Mouse (Mus musculus): ENCODE data around the gene Cd300ld4. TPM values are rescaled to one million over a fixed set of nuclear protein-coding genes. Genes with fewer than 3 reads are reported as not detected.
"Not testable (repeated sequence)": the region's sequence is repeated elsewhere in the genome, so short reads cannot be mapped to it uniquely, and the experiment has no call there.

Cd300ld4 gene
- not detected in 2 replicates for polyA plus RNA-seq (2012)

- not testable (repeated sequence) for H3K4me1 ChIP-seq (ENCODE audit: control insufficient read depth)
These were observed at the start of gene Cd300ld4 for GRCm38 (mm10) chr11:115026912-115027311. Gene Cd300ld4, minus strand, starts transcription at chr11:115027012.

DNA sequence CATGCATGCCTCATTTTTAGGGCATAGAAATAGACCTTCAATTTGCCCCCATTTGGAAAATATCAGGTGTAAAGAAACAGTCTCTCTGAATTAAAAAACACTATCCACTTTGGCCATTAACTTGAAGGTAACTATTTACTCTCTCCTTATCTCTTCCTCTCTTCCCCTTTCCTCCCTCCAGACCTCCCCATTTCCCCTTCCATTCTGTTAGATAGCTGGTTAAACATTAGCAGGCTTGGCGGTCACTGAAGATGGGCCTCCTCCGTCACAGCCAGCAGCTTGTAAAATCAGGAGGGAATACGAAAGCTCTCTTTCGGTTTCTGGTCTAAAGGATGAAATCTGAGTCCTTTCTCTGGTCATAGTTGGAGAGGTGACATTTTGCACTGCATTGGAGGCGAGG, 49.0 kb upstream of the Cd300ld4 start:
- H3K4me1 ChIP-seq (ENCODE audit: control insufficient read depth): no peaks in the 10 kb centered on the region
- no peaks in the 10 kb centered on the region for H3K9me3 ChIP-seq (ENCODE audit: control insufficient read depth, low read length)
- H3K27me3 ChIP-seq (ENCODE audit: control insufficient read depth): peaks cover 3% of the 10 kb centered on the region
- no peaks in the 10 kb centered on the region for H3K36me3 ChIP-seq (ENCODE audit: control insufficient read depth)
- H3K4me3 ChIP-seq (replicated peaks): no peak overlapping the region
- no peak for TF ChIP-seq TAL1 (IDR thresholded peaks at IDR 0.05; ENCODE audit: low read length)
- no peak for TF ChIP-seq GATA1 (IDR thresholded peaks at IDR 0.05; ENCODE audit: low read length)

More at GRCm38 (mm10) chr11:115026912-115027311, at the start of gene Cd300ld4:
- H3K4me3 ChIP-seq (replicated peaks); H3K9me3 ChIP-seq (ENCODE audit: control insufficient read depth, low read length); H3K27me3 ChIP-seq (ENCODE audit: control insufficient read depth); H3K36me3 ChIP-seq (ENCODE audit: control insufficient read depth): not testable (repeated sequence)

- Histone ChIP-seq H3K36me3 (ENCODE audit: control insufficient read depth) (no peaks in the 10 kb centered on the region), H3K27me3 (ENCODE audit: control insufficient read depth) (peaks cover 4% of the 10 kb centered on the region), H3K4me3 (replicated peaks) (no peak overlapping the region), H3K9me3 (ENCODE audit: control insufficient read depth, low read length) (no peaks in the 10 kb centered on the region), H3K4me1 (ENCODE audit: control insufficient read depth) (no peaks in the 10 kb centered on the region)
- TF ChIP-seq TAL1 (IDR thresholded peaks at IDR 0.05; ENCODE audit: low read length) (no peak), GATA1 (IDR thresholded peaks at IDR 0.05; ENCODE audit: low read length) (no peak)
These were observed 48.6 kb upstream of the Cd300ld4 start for GRCm38 (mm10) chr11:115075407-115075806.

DNA sequence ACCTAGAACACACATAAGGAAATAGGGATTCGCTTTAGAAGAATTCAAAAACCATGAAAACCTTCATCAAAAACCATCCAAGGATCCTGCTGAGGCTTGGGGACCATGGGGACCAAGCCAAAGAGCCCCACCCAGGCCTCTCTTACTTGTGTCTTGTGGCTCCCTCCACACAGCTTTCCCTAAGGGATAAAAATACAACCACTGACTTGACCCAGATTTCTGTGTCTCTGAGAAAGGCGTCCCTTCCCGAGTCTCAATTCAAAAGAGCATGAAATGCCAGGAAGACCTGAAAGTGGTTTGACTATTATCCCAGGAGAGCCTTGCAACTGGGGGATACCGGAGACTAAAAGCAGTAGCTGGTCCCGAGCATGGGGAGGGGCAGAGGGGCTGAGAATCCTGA, 46.2 kb upstream of the Cd300ld4 start:
- H3K27me3 ChIP-seq (ENCODE audit: control insufficient read depth): peaks cover 4% of the 10 kb centered on the region
- H3K4me1 ChIP-seq (ENCODE audit: control insufficient read depth): no peaks in the 10 kb centered on the region
- H3K36me3 ChIP-seq (ENCODE audit: control insufficient read depth): no peaks in the 10 kb centered on the region
- no peak overlapping the region for H3K4me3 ChIP-seq (replicated peaks)
- TF ChIP-seq TAL1 (IDR thresholded peaks at IDR 0.05; ENCODE audit: low read length) (no peak), GATA1 (IDR thresholded peaks at IDR 0.05; ENCODE audit: low read length) (no peak)
- no peaks in the 10 kb centered on the region for H3K9me3 ChIP-seq (ENCODE audit: control insufficient read depth, low read length)

- Histone ChIP-seq H3K4me3 (replicated peaks) (no peak overlapping the region), H3K4me1 (ENCODE audit: control insufficient read depth) (no peaks in the 10 kb centered on the region), H3K27me3 (ENCODE audit: control insufficient read depth) (peaks cover 4% of the 10 kb centered on the region), H3K9me3 (ENCODE audit: control insufficient read depth, low read length) (no peaks in the 10 kb centered on the region), H3K36me3 (ENCODE audit: control insufficient read depth) (no peaks in the 10 kb centered on the region)
- TF ChIP-seq GATA1 (IDR thresholded peaks at IDR 0.05; ENCODE audit: low read length): no peak
- no peak for TF ChIP-seq TAL1 (IDR thresholded peaks at IDR 0.05; ENCODE audit: low read length)
These were observed 45.0 kb upstream of the Cd300ld4 start for GRCm38 (mm10) chr11:115071631-115072294.

GRCm38 (mm10) chr11:115071015-115071551, 44.3 kb upstream of the Cd300ld4 start:
- TF ChIP-seq GATA1 (IDR thresholded peaks at IDR 0.05; ENCODE audit: low read length): no peak
- no peak for TF ChIP-seq TAL1 (IDR thresholded peaks at IDR 0.05; ENCODE audit: low read length)
- Histone ChIP-seq H3K27me3 (ENCODE audit: control insufficient read depth) (peaks cover 4% of the 10 kb centered on the region), H3K9me3 (ENCODE audit: control insufficient read depth, low read length) (no peaks in the 10 kb centered on the region), H3K4me1 (ENCODE audit: control insufficient read depth) (no peaks in the 10 kb centered on the region), H3K4me3 (replicated peaks) (no peak overlapping the region), H3K36me3 (ENCODE audit: control insufficient read depth) (no peaks in the 10 kb centered on the region)

GRCm38 (mm10) chr11:115066768-115067167, 40.0 kb upstream of the Cd300ld4 start:
- Histone ChIP-seq H3K4me1 (ENCODE audit: control insufficient read depth) (no peaks in the 10 kb centered on the region), H3K36me3 (ENCODE audit: control insufficient read depth) (no peaks in the 10 kb centered on the region), H3K9me3 (ENCODE audit: control insufficient read depth, low read length) (no peaks in the 10 kb centered on the region), H3K4me3 (replicated peaks) (no peak overlapping the region), H3K27me3 (ENCODE audit: control insufficient read depth) (peaks cover 4% of the 10 kb centered on the region; the same call in 1 of the 2 replicates)
- TF ChIP-seq GATA1 (IDR thresholded peaks at IDR 0.05; ENCODE audit: low read length) (no peak), TAL1 (IDR thresholded peaks at IDR 0.05; ENCODE audit: low read length) (no peak)

DNA sequence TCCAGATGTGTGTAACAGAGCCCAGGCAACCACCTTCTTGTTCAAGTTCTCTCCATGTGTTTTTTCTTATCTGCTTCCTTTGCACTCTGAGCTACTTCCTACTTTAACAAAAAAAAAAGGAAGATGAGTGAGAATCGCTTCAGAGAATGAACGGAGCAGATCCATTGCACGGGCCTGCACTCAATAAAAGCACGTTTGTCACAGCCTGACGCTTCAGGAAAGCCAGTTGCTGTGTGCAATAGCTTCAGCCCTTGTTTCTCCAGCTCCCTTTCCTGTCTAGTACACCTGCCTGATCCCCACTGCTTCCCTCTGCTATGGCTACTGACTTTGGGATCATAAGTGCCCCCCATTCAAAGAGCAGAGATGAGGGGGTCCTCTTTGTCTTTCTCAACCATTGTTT, 35.3 kb upstream of the Cd300ld4 start, which contains the start of gene Cd300e:
Gene Cd300e (minus strand): TSS at position 101 of the 400 bp plus-strand sequence.
- no peaks in the 10 kb centered on the region for H3K4me1 ChIP-seq (ENCODE audit: control insufficient read depth)
- TF ChIP-seq GATA1 (IDR thresholded peaks at IDR 0.05; ENCODE audit: low read length) (no peak), TAL1 (IDR thresholded peaks at IDR 0.05; ENCODE audit: low read length) (no peak)
- H3K4me3 ChIP-seq (replicated peaks): no peak within 1 kb of the TSS
- H3K36me3 ChIP-seq (ENCODE audit: control insufficient read depth): no peaks in the 10 kb centered on the region
- H3K27me3 ChIP-seq (ENCODE audit: control insufficient read depth): no peaks in the 10 kb centered on the region
- no peaks in the 10 kb centered on the region for H3K9me3 ChIP-seq (ENCODE audit: control insufficient read depth, low read length)

GRCm38 (mm10) chr11:115059797-115060196, 33.0 kb upstream of the Cd300ld4 start:
- H3K27me3 ChIP-seq (ENCODE audit: control insufficient read depth): no peaks in the 10 kb centered on the region
- no peaks in the 10 kb centered on the region for H3K9me3 ChIP-seq (ENCODE audit: control insufficient read depth, low read length)
- no peaks in the 10 kb centered on the region for H3K4me1 ChIP-seq (ENCODE audit: control insufficient read depth)
- H3K4me3 ChIP-seq (replicated peaks): no peak overlapping the region
- TF ChIP-seq TAL1 (IDR thresholded peaks at IDR 0.05; ENCODE audit: low read length): no peak
- TF ChIP-seq GATA1 (IDR thresholded peaks at IDR 0.05; ENCODE audit: low read length): no peak
- H3K36me3 ChIP-seq (ENCODE audit: control insufficient read depth): no peaks in the 10 kb centered on the region

Data from erythroblast, embryonic 14.5 days (primary cell).